Mouse (Mus musculus) forebrain, postnatal 0 days (tissue): ENCODE measurements around the gene C9orf72. TPM values are rescaled to one million over a fixed set of nuclear protein-coding genes. Genes with fewer than 3 reads are reported as not detected.
A peak's percentile ranks its signal among the peaks of the same experiment; 100 is the strongest.

Experiments
- ATAC-seq: fragments of 200-750 bp; cut with Nextera tagmentation; 2 replicates; pipeline ENCODE4 v1.8.0; 2017; ENCODE audit warnings: mild to moderate bottlenecking, moderate library complexity
- DNase-seq: peaks from one replicate; pipeline ENCODE4 v3.0.0-alpha.2; 2015
- H3K27ac ChIP-seq: fragments of 300-500 bp; sonication (generic); 2 replicates; pipeline ENCODE4 v1.5.1; 2014; ENCODE audit warnings: low read depth, mild to moderate bottlenecking, antibody characterized with exemption, low read length, moderate library complexity, mixed read lengths
- H3K27me3 ChIP-seq: fragments of 300-500 bp; sonication (generic); 2 replicates; pipeline ENCODE4 v1.6.1; 2014; ENCODE audit warnings: mild to moderate bottlenecking, low read length, mixed read lengths; ENCODE audit not compliant: insufficient read depth
- H3K36me3 ChIP-seq: fragments of 300-500 bp; sonication (generic); 2 replicates; pipeline ENCODE4 v1.6.1; 2014; ENCODE audit warnings: mild to moderate bottlenecking, moderate library complexity; ENCODE audit not compliant: insufficient read depth
- H3K4me1 ChIP-seq: fragments of 300-500 bp; sonication (generic); 2 replicates; pipeline ENCODE4 v1.6.1; 2014; ENCODE audit warnings: antibody characterized with exemption; ENCODE audit not compliant: insufficient read depth
- H3K4me2 ChIP-seq: fragments of 300-500 bp; sonication (generic); 2 replicates; pipeline ENCODE4 v1.6.1; 2014; ENCODE audit warnings: low read depth, mild to moderate bottlenecking, moderate library complexity
- H3K4me3 ChIP-seq: fragments of 300-500 bp; sonication (generic); 2 replicates; pipeline ENCODE4 v1.5.1; 2014; ENCODE audit warnings: low read depth, low read length, mixed read lengths
- H3K9ac ChIP-seq: fragments of 300-500 bp; sonication (generic); 2 replicates; pipeline ENCODE4 v1.6.1; 2014; ENCODE audit warnings: mild to moderate bottlenecking
- H3K9me3 ChIP-seq: fragments of 300-500 bp; sonication (generic); 2 replicates; pipeline ENCODE4 v1.6.1; 2016; ENCODE audit warnings: low read length
- CTCF ChIP-seq: sonication (generic); IDR thresholded peaks from 2 replicates; pipeline ENCODE4 v1.5.1; 2016; ENCODE audit warnings: antibody characterized with exemption, control low read depth, low read depth
- whole genome bisulfite sequencing: fragments of 180-500 bp; shearing (Covaris S2); extraction: QIAGEN DNeasy Blood & Tissue Kit; methylation state at CpG from one replicate; pipeline ENCODE4 v1.1.7; 2014; 5-methylcytosine and 5-hydroxymethylcytosine counted together
- polyA plus RNA-seq: library from polyadenylated mRNA; unstranded; fragments of >200 nt; fragmentation: Nextera tagmentation; extraction: Ambion mirVana; gene quantifications from 2 replicates; pipeline ENCODE4 v1.2.1, GENCODE M21; 2015
- total RNA-seq: library from RNA; depleted of rRNA; stranded (reverse); fragments of >200 nt; gene quantifications from 2 replicates; pipeline ENCODE4 v1.2.3, GENCODE M21; 2014

Gene C9orf72
- total and polyA plus RNA-seq, 2 experiments from 2014 or later = 47.7 to 61.5 TPM

DNA sequence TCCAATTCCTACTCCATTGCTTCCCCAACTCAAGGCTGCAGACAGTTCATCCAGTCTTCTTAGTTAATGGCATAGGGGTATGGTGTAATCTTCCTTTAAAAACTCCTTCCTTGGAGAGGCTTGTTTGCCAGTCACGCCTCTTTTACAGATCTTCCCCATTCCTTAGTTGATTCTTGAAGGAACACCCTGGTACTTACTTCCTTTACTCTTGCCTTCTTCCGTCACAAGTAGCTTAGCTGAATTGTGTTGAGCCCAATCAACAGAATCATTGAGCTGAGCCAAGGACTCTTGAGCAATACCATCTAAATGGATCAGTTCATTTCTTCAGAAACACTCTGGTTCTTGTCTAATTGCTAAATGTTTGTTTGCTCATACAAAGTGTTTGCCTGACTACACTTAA is 60.7 kb downstream of the C9orf72 start:
- TF ChIP-seq CTCF = no peak
- ATAC-seq = no peak

GRCm38 (mm10) chr4:35157815-35158214 is 68.2 kb downstream of the C9orf72 start:
- TF ChIP-seq CTCF = no peak
- WGBS = 65% methylated on average over 11 of the region's 11 CpGs
- no peak overlapping the region; the same call in 1 of the 2 replicates for H3K4me2 ChIP-seq

More for the DNA sequence above, 60.7 kb downstream of the C9orf72 start:
- Histone ChIP-seq H3K9me3 (no peaks in the 10 kb centered on the region), H3K9ac (no peak overlapping the region), H3K27me3 (no peaks in the 10 kb centered on the region), H3K4me2 (no peak overlapping the region), H3K36me3 (no peaks in the 10 kb centered on the region), H3K27ac (no peak overlapping the region), H3K4me3 (no peak overlapping the region), H3K4me1 (no peaks in the 10 kb centered on the region)
- 86% methylated on average over 2 of the region's 2 CpGs for WGBS
- DNase-seq = no peak

DNA sequence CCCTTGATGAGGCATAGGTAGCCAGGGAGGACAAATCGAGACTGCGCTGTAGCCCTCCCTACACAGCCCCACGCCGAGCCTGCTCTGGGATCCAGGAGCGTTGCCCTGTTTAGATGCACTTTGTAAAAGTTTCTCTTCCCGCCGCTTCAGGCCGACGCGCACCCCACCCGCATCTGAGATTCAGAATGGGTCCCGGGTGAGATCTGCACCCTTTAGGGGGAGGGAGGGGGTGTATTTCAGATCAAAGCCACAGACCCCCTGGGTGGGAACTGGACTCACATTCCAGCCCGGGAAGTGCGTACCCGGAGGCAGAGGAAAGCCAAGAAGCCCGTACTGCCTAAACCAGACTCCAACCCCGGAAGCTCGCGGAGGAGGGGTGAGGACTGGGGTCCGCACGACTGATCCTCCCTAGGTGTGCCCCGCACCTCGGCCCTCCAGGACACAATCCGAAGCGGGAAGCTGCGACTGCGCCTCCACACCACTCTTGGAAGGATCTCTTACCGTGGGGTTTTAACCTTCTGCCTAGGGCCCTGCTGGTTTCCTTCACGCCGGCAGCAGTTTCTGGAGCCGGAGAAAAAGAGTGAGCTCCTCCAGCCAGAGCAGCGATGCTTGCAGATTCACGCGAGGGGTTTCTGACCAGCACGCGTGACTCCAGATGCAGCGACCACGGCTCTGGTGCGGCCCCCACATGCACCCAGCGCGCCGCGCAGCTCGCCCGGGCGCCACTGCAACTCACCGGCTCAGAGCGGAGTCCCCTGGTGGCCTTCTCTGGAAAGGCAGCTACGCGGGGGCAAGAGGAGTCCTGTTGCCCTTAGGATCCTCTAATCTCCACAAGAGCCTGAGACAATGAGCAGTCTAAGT is 69.0 kb downstream of the C9orf72 start, which contains the start of gene Mob3b:
TSS of gene Mob3b (minus strand) at position 734 of the 861 bp plus-strand sequence.
- H3K27ac ChIP-seq = peak within 1 kb of the TSS; percentile 51; the same call in 1 of the 2 replicates
- H3K4me2 ChIP-seq = peak within 1 kb of the TSS; percentile 94
- peaks cover 8% of the 10 kb centered on the region; the same call in 1 of the 2 replicates for H3K27me3 ChIP-seq
- ATAC-seq (peak; percentile 94), DNase-seq (peak; percentile 81)
- H3K9me3 ChIP-seq = no peaks in the 10 kb centered on the region
- H3K36me3 ChIP-seq = no peaks in the 10 kb centered on the region
- WGBS = 1% methylated on average over 50 of the region's 50 CpGs
- peak within 1 kb of the TSS; percentile 45 for H3K9ac ChIP-seq
- TF ChIP-seq CTCF = peak; percentile 93
- peaks cover 5% of the 10 kb centered on the region; the same call in 1 of the 2 replicates for H3K4me1 ChIP-seq
- peak within 1 kb of the TSS; percentile 55 for H3K4me3 ChIP-seq

More at GRCm38 (mm10) chr4:35157815-35158214, 68.2 kb downstream of the C9orf72 start:
- H3K9me3 ChIP-seq = no peaks in the 10 kb centered on the region
- ATAC-seq (no peak), DNase-seq (no peak)
- H3K27me3 ChIP-seq = peaks cover 8% of the 10 kb centered on the region; the same call in 1 of the 2 replicates
- H3K4me3 ChIP-seq = no peak overlapping the region
- no peak overlapping the region for H3K9ac ChIP-seq
- H3K4me1 ChIP-seq = peaks cover 5% of the 10 kb centered on the region; the same call in 1 of the 2 replicates
- no peak overlapping the region for H3K27ac ChIP-seq
- H3K36me3 ChIP-seq = no peaks in the 10 kb centered on the region

DNA sequence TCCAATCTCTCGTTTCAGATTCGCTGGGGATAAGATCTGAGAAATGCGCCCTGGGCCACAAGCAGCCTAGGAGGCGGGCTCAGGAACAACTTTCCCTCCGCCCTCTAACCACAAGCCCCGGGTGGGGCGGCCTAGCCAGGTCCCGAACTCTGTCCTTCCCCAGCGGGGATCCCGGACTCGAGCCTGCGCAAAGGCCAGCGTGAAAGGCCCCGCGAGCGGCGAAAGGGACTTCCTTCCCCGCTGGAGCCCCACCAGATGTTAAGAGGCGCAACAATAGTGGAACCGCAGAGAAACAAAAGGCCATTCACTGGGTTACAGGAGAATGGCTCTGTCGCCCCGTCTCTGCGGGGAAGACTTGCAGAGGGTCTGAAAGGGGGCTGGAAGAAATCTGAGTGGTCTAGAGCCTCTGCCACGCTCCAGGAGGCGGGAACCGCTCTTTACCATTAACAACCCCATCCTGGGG is 69.8 kb downstream of the C9orf72 start:
- no peak for TF ChIP-seq CTCF
- Histone ChIP-seq H3K4me1 (peaks cover 5% of the 10 kb centered on the region; the same call in 1 of the 2 replicates), H3K4me3 (peak overlapping the region; percentile 55), H3K27me3 (peaks cover 8% of the 10 kb centered on the region; the same call in 1 of the 2 replicates), H3K36me3 (no peaks in the 10 kb centered on the region), H3K9me3 (no peaks in the 10 kb centered on the region), H3K27ac (0 out of 2 replicates have a peak overlapping the region, but pooled peaks have one; percentile 41), H3K9ac (peak overlapping the region; percentile 45), H3K4me2 (peak overlapping the region; percentile 94)
- ATAC-seq = peak; percentile 54
- WGBS = under 1% methylated on average over 26 of the region's 26 CpGs
- DNase-seq = peak; percentile 9

DNA sequence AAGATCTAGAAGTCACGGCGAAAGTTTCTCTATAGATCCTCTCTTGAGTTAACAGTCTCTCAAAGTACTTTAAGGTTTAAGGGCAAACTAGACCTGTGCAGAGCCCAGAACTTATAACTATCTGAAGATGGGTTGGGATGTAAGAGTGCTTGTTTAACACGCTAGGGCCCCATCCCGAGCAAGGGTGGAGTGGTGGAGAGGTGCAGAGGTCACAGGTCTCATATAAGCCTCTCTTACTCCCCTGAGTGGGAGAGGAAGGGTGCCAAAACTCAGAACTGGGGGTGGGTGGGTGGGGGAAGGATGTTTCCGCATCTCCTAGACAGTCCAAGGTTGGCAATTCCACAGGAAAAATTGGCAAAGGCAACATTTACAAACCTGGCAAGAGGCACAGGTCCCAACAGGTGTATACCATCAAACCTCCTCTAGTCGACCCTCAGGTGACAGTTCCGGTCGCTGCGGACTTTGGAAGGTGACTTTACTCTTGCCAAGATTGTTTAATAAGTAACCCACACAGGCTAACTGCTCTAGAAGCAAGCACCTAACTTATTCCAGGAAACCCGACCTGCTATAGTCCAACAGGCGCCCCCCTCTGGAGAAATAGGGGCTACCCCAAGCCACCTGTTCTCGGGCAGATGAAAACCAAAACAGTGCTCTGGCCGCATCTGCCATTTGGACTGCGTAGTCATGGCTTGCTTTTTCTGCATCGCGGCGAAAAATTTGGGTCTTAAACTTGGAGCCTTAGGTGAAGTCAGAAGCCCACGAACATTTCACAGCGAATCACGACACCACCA is 70.6 kb downstream of the C9orf72 start:
- Histone ChIP-seq H3K27me3 (peaks cover 8% of the 10 kb centered on the region; the same call in 1 of the 2 replicates), H3K4me1 (peaks cover 5% of the 10 kb centered on the region; the same call in 1 of the 2 replicates), H3K9ac (peak overlapping the region; percentile 45; the same call in 1 of the 2 replicates), H3K4me2 (peak overlapping the region; percentile 94), H3K9me3 (no peaks in the 10 kb centered on the region), H3K4me3 (peak overlapping the region; percentile 55), H3K27ac (no peak overlapping the region), H3K36me3 (no peaks in the 10 kb centered on the region)
- TF ChIP-seq CTCF = peak; percentile 25; the same call in 1 of the 2 replicates
- DNase-seq (no peak), ATAC-seq (no peak)
- 27% methylated on average over 20 of the region's 20 CpGs for WGBS

DNA sequence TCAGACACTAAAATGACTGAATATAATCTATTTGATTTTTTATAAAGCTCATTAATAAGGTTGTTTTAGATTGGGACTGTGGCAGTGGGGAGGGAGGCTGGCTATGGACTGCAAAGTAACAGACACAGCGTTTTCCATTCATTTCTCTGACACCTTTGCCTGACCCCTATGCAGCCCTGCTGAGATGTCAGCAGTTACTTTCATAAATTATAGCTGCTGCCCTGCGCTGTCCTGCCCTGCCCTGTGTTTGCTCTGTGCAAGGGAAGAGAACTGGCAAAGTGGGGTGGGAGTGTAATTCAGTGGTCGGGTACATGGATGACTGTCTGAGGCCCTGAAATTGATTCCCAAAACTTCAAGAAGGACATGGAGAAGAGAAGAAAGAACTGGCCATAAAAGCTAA is 71.9 kb downstream of the C9orf72 start:
- H3K27ac ChIP-seq = no peak overlapping the region
- peaks cover 5% of the 10 kb centered on the region; the same call in 1 of the 2 replicates for H3K4me1 ChIP-seq
- H3K4me2 ChIP-seq = no peak overlapping the region
- no peak for TF ChIP-seq CTCF
- 58% methylated on average over 3 of the region's 3 CpGs for WGBS
- ATAC-seq = no peak
- no peak overlapping the region for H3K4me3 ChIP-seq
- no peaks in the 10 kb centered on the region for H3K36me3 ChIP-seq
- no peak for DNase-seq
- no peak overlapping the region for H3K9ac ChIP-seq
- no peaks in the 10 kb centered on the region for H3K9me3 ChIP-seq
- H3K27me3 ChIP-seq = peaks cover 8% of the 10 kb centered on the region; the same call in 1 of the 2 replicates
